Mouse (Mus musculus): Measurements from ENCODE around the gene Exog. TPM values are rescaled to one million over a fixed set of nuclear protein-coding genes. Genes with fewer than 3 reads are reported as not detected.
A peak's percentile ranks its signal among the peaks of the same experiment; 100 is the strongest.

Gene Exog
- polyA plus RNA-seq, 1 experiment from 2014 or later = 28.4 TPM

DNA sequence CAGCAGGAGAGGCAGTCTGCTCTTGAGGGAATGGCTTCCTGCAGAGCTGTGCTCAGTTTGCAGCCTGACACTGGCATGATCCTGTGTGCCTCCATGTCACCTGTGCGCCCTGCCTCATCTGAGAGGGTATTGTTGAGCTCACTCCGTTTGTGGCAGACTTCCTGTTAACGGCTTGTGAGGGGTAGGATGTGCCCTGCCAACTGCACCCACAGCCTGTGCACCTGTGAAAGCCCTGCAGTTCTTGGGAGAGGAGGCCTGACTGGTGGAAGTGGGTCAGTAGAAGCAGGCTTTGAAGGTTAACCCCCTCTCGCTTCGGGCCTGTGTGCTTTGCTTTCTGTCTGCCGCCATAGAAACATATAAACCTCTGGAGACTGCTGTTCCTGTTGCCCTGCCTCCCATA is 20.3 kb downstream of the Exog start:
- no peak overlapping the region for H3K9ac ChIP-seq
- peaks cover 61% of the 10 kb centered on the region for H3K36me3 ChIP-seq
- H3K27ac ChIP-seq = no peak overlapping the region
- no peaks in the 10 kb centered on the region for H3K9me3 ChIP-seq
- no peak overlapping the region for H3K4me2 ChIP-seq
- H3K27me3 ChIP-seq = no peaks in the 10 kb centered on the region
- no peak for ATAC-seq (ENCODE audit: insufficient number of reproducible peaks, low FRiP score, low TSS enrichment, low read depth)
- no peaks in the 10 kb centered on the region for H3K4me1 ChIP-seq
- WGBS = 90% methylated on average over 6 of the region's 6 CpGs
- no peak overlapping the region for H3K4me3 ChIP-seq

- Histone ChIP-seq H3K27me3 (no peaks in the 10 kb centered on the region), H3K9me3 (no peaks in the 10 kb centered on the region), H3K4me3 (no peak overlapping the region), H3K36me3 (peaks cover 61% of the 10 kb centered on the region), H3K27ac (no peak overlapping the region), H3K4me2 (no peak overlapping the region), H3K9ac (no peak overlapping the region), H3K4me1 (no peaks in the 10 kb centered on the region)
- WGBS = 68% methylated on average over 7 of the region's 7 CpGs
- no peak for ATAC-seq (ENCODE audit: insufficient number of reproducible peaks, low FRiP score, low TSS enrichment, low read depth)
Observed at GRCm38 (mm10) chr9:119465595-119465994, 20.9 kb downstream of the Exog start.

GRCm38 (mm10) chr9:119469691-119470353 is 25.1 kb downstream of the Exog start:
- Histone ChIP-seq H3K4me2 (no peak overlapping the region), H3K9ac (no peak overlapping the region), H3K27ac (no peak overlapping the region), H3K36me3 (peaks cover 27% of the 10 kb centered on the region), H3K4me3 (no peak overlapping the region), H3K4me1 (no peaks in the 10 kb centered on the region), H3K9me3 (no peaks in the 10 kb centered on the region), H3K27me3 (no peaks in the 10 kb centered on the region)
- ATAC-seq (ENCODE audit: insufficient number of reproducible peaks, low FRiP score, low TSS enrichment, low read depth) = no peak
- WGBS = 72% methylated on average over 8 of the region's 8 CpGs

GRCm38 (mm10) chr9:119472412-119472918 is 27.7 kb downstream of the Exog start:
- no peaks in the 10 kb centered on the region for H3K27me3 ChIP-seq

GRCm38 (mm10) chr9:119473011-119473410 is 28.3 kb downstream of the Exog start:
- Histone ChIP-seq H3K27ac (no peak overlapping the region), H3K27me3 (no peaks in the 10 kb centered on the region), H3K4me2 (no peak overlapping the region), H3K9ac (no peak overlapping the region), H3K9me3 (no peaks in the 10 kb centered on the region), H3K4me3 (no peak overlapping the region), H3K36me3 (peaks cover 3% of the 10 kb centered on the region; the same call in 1 of the 2 replicates), H3K4me1 (peaks cover 4% of the 10 kb centered on the region; the same call in 1 of the 2 replicates)
- no peak for ATAC-seq (ENCODE audit: insufficient number of reproducible peaks, low FRiP score, low TSS enrichment, low read depth)
- WGBS = 87% methylated on average over 1 of the region's 1 CpGs

More at GRCm38 (mm10) chr9:119472412-119472918, 27.7 kb downstream of the Exog start:
- Histone ChIP-seq H3K4me2 (no peak overlapping the region), H3K4me3 (no peak overlapping the region), H3K27ac (no peak overlapping the region), H3K9ac (no peak overlapping the region), H3K9me3 (no peaks in the 10 kb centered on the region), H3K36me3 (peaks cover 8% of the 10 kb centered on the region), H3K4me1 (peaks cover 2% of the 10 kb centered on the region; the same call in 1 of the 2 replicates)
- ATAC-seq (ENCODE audit: insufficient number of reproducible peaks, low FRiP score, low TSS enrichment, low read depth) = no peak
- WGBS = 83% methylated on average over 11 of the region's 11 CpGs

DNA sequence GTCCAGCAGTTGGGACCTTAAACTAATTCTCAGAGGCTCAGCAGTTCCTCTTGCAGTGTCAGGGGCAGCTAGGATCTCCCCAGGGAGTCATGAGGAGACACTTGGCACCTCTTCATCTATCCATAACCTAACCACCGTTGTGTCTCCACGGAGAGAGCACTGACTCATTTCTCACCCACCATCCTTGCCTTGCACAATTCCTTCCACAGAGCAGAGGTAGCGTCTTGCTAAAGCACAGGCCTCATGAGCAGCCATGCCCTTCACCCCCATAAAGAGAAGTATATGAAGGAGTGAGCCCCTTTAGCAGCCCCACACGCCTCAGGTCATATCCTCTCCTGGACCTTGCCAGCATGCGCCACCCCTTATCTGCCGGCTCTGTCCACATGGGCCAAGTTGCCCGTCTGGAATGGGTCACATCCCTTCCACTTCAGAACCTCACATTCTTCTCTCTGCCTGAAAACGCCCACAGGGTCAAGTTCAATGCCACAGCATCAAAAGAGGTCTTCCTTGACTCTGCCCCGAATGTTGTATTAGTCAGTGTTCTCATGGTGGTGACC is 28.9 kb downstream of the Exog start:
- Histone ChIP-seq H3K4me1 (peaks cover 4% of the 10 kb centered on the region; the same call in 1 of the 2 replicates), H3K9ac (no peak overlapping the region), H3K27ac (no peak overlapping the region), H3K27me3 (no peaks in the 10 kb centered on the region), H3K4me3 (no peak overlapping the region), H3K9me3 (no peaks in the 10 kb centered on the region), H3K4me2 (no peak overlapping the region), H3K36me3 (no peaks in the 10 kb centered on the region; the same call in 1 of the 2 replicates)
- WGBS = 76% methylated on average over 9 of the region's 9 CpGs
- ATAC-seq (ENCODE audit: insufficient number of reproducible peaks, low FRiP score, low TSS enrichment, low read depth) = no peak

GRCm38 (mm10) chr9:119474717-119475611 is 30.2 kb downstream of the Exog start:
- H3K9me3 ChIP-seq = no peaks in the 10 kb centered on the region
- H3K27me3 ChIP-seq = no peaks in the 10 kb centered on the region
- WGBS = 54% methylated on average over 15 of the region's 15 CpGs
- no peak overlapping the region for H3K4me3 ChIP-seq
- ATAC-seq (ENCODE audit: insufficient number of reproducible peaks, low FRiP score, low TSS enrichment, low read depth) = no peak
- no peak overlapping the region for H3K27ac ChIP-seq
- H3K36me3 ChIP-seq = no peaks in the 10 kb centered on the region; the same call in 1 of the 2 replicates
- no peak overlapping the region for H3K9ac ChIP-seq
- no peak overlapping the region for H3K4me2 ChIP-seq
- peaks cover 9% of the 10 kb centered on the region; the same call in 1 of the 2 replicates for H3K4me1 ChIP-seq

DNA sequence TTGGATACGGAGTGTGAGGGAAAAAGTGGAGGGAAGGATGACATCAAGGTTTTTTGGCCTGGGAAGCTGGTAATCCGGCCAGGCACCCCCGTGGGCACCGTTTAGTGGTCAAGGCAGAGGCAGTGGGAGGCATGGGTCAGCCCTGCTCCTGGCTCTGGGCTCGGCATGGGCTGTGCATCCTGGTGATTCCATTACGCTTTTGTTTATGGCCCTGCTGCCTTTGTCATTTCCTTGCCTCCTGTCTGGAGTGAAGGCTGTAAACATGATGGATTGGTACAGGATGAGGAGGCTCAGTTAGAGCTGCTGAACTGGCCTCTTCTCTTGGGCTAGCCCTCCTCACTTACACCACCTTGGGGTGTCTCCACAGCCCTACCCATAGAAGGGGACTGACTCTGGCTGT is 33.0 kb downstream of the Exog start:
- Histone ChIP-seq H3K4me3 (no peak overlapping the region), H3K27ac (no peak overlapping the region), H3K9me3 (no peaks in the 10 kb centered on the region), H3K9ac (no peak overlapping the region), H3K36me3 (no peaks in the 10 kb centered on the region), H3K4me2 (no peak overlapping the region), H3K4me1 (peaks cover 9% of the 10 kb centered on the region; the same call in 1 of the 2 replicates), H3K27me3 (no peaks in the 10 kb centered on the region)
- ATAC-seq (ENCODE audit: insufficient number of reproducible peaks, low FRiP score, low TSS enrichment, low read depth) = no peak
- WGBS = 13% methylated on average over 6 of the region's 6 CpGs

- ATAC-seq (ENCODE audit: insufficient number of reproducible peaks, low FRiP score, low TSS enrichment, low read depth) = no peak
- WGBS = 63% methylated on average over 11 of the region's 11 CpGs
- Histone ChIP-seq H3K9me3 (no peaks in the 10 kb centered on the region), H3K36me3 (no peaks in the 10 kb centered on the region), H3K27me3 (no peaks in the 10 kb centered on the region), H3K27ac (no peak overlapping the region), H3K4me3 (no peak overlapping the region), H3K4me2 (no peak overlapping the region), H3K4me1 (peaks cover 9% of the 10 kb centered on the region; the same call in 1 of the 2 replicates), H3K9ac (no peak overlapping the region)
Observed at GRCm38 (mm10) chr9:119478345-119478744, 33.6 kb downstream of the Exog start.

- 36% methylated on average over 8 of the region's 8 CpGs for WGBS
- Histone ChIP-seq H3K9ac (no peak overlapping the region), H3K4me1 (peaks cover 9% of the 10 kb centered on the region; the same call in 1 of the 2 replicates), H3K36me3 (no peaks in the 10 kb centered on the region), H3K27ac (no peak overlapping the region), H3K9me3 (no peaks in the 10 kb centered on the region), H3K4me3 (no peak overlapping the region), H3K27me3 (no peaks in the 10 kb centered on the region), H3K4me2 (no peak overlapping the region)
- ATAC-seq (ENCODE audit: insufficient number of reproducible peaks, low FRiP score, low TSS enrichment, low read depth) = peak; percentile 68
Observed at GRCm38 (mm10) chr9:119479297-119479696, 34.6 kb downstream of the Exog start.

DNA sequence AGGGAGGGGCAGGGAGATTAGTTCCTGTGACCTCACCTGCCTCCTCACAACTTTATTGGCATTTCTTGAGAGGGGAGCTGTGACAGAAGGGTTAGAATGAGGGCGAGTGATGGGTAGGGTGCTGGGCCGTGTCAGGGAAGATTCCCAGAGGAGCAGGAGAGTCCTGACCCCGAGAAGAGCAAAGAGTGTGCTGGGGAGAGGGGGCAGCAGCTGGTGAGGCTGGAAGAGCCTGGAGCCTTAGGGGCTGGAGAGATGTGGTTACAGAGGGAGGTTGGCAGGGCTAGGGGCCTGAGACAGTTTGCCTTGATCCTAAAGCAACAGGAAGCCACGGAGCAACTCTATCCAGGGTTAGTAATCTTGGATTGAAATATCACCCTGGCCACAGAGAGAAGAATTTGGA is 36.9 kb downstream of the Exog start:
- no peaks in the 10 kb centered on the region for H3K36me3 ChIP-seq
- peaks cover 9% of the 10 kb centered on the region; the same call in 1 of the 2 replicates for H3K4me1 ChIP-seq
- no peak for ATAC-seq (ENCODE audit: insufficient number of reproducible peaks, low FRiP score, low TSS enrichment, low read depth)
- 79% methylated on average over 4 of the region's 4 CpGs for WGBS
- H3K27me3 ChIP-seq = no peaks in the 10 kb centered on the region
- H3K9me3 ChIP-seq = no peaks in the 10 kb centered on the region
- no peak overlapping the region for H3K9ac ChIP-seq
- no peak overlapping the region for H3K4me3 ChIP-seq
- H3K27ac ChIP-seq = no peak overlapping the region
- no peak overlapping the region for H3K4me2 ChIP-seq

Measured in limb, embryonic 15.5 days (tissue).